Mouse (Mus musculus) brain, embryonic 14.5 days (tissue): ENCODE data around the gene 1700011L22Rik.

Source experiments
- CTCF ChIP-seq: fragments of 200-500 bp; IDR thresholded peaks from 2 replicates; pipeline ENCODE4 v1.5.1; 2012; ENCODE audit warnings: inconsistent platforms, mild to moderate bottlenecking, moderate library complexity, borderline replicate concordance; ENCODE audit not compliant: insufficient read depth, insufficient read length; ENCODE audit errors: extremely low read depth
- POLR2A ChIP-seq: fragments of 200-500 bp; IDR thresholded peaks from 2 replicates; pipeline ENCODE4 v1.6.1; 2012; ENCODE audit warnings: mild to moderate bottlenecking, inconsistent platforms, borderline replicate concordance; ENCODE audit not compliant: poor library complexity, insufficient read depth, insufficient read length, severe bottlenecking; ENCODE audit errors: extremely low read depth

GRCm38 (mm10) chr8:79222752-79223141 lies 25.6 kb downstream of the 1700011L22Rik start:
- no peak for TF ChIP-seq CTCF
- no peak for TF ChIP-seq POLR2A
